Mouse (Mus musculus) ES-E14 (cell line): ENCODE data around the gene Zfp217. TPM values are rescaled to one million over a fixed set of nuclear protein-coding genes. Genes with fewer than 3 reads are reported as not detected.

Experiments used
- DNase-seq: peaks from one replicate; pipeline ENCODE4 v3.0.0-alpha.2; 2013; ENCODE audit warnings: low read depth, low spot score
- H3K27ac ChIP-seq: 2 replicates; pipeline ENCODE4 v1.5.1; 2012; ENCODE audit warnings: low read depth, mild to moderate bottlenecking, low read length, moderate library complexity, mixed read lengths; ENCODE audit not compliant: poor library complexity, insufficient read depth, severe bottlenecking
- H3K36me3 ChIP-seq: 2 replicates; pipeline ENCODE4 v1.6.1; 2012; ENCODE audit warnings: mild to moderate bottlenecking, low read length, moderate library complexity, mixed read lengths; ENCODE audit not compliant: control insufficient read depth, poor library complexity, insufficient read depth, severe bottlenecking
- H3K4me1 ChIP-seq, 2 experiments: fragments of 150-350 bp in 1 of 2; sonication (generic) in 1 of 2; 2 replicates each; pipeline ENCODE4 v1.6.1; 2012; ENCODE audit warnings: low read length in 2 of 2, mild to moderate bottlenecking in 1 of 2, mixed read lengths in 1 of 2; ENCODE audit not compliant: control insufficient read depth in 2 of 2, insufficient read depth in 2 of 2, poor library complexity in 1 of 2
- H3K4me3 ChIP-seq, 2 experiments: fragments of 150-350 bp in 1 of 2; sonication (generic) in 1 of 2; 2 replicates each; pipeline ENCODE4 v1.5.1; 2012; ENCODE audit warnings: low read length in 2 of 2, low read depth in 1 of 2, mild to moderate bottlenecking in 1 of 2, mixed read lengths in 1 of 2; ENCODE audit not compliant: insufficient read depth in 1 of 2, poor library complexity in 1 of 2, severe bottlenecking in 1 of 2
- H3K9ac ChIP-seq: 2 replicates; pipeline ENCODE4 v1.6.1; 2012; ENCODE audit warnings: low read depth, mild to moderate bottlenecking, low read length, mixed read lengths; ENCODE audit not compliant: poor library complexity, insufficient read depth, severe bottlenecking
- H3K9me3 ChIP-seq: fragments of 150-350 bp; sonication (generic); 2 replicates; pipeline ENCODE4 v1.6.1; 2012; ENCODE audit warnings: low read depth, mild to moderate bottlenecking, low read length; ENCODE audit not compliant: control insufficient read depth, insufficient read depth
- CHD2 ChIP-seq: IDR thresholded peaks from 2 replicates; pipeline ENCODE4 v1.6.1; 2014; ENCODE audit warnings: mild to moderate bottlenecking, low read depth, low read length, inconsistent platforms
- HCFC1 ChIP-seq: IDR thresholded peaks from 2 replicates; pipeline ENCODE4 v1.6.1; 2012; ENCODE audit warnings: low read length, inconsistent platforms, borderline replicate concordance; ENCODE audit not compliant: insufficient read depth
- MAFK ChIP-seq: IDR thresholded peaks from 2 replicates; pipeline ENCODE4 v1.6.1; 2014; ENCODE audit warnings: mild to moderate bottlenecking, low read depth, low read length, inconsistent platforms; ENCODE audit not compliant: insufficient read depth
- ZC3H11A ChIP-seq: IDR thresholded peaks from 2 replicates; pipeline ENCODE4 v1.6.1; 2012; ENCODE audit warnings: low read depth, mild to moderate bottlenecking, inconsistent platforms, low read length, borderline replicate concordance
- ZNF384 ChIP-seq: IDR thresholded peaks from 2 replicates; pipeline ENCODE4 v1.6.1; 2012; ENCODE audit warnings: low read depth, low read length, inconsistent platforms
- in situ Hi-C, 2 experiments: fragments of 600-800 bp; cut with MboI; formaldehyde crosslinking; loops; one replicate each; pipeline ENCODE4 v1.15.1; 2025; ENCODE audit warnings: low sequenced_read_pairs in 2 of 2, inconsistent platforms in 1 of 2; ENCODE audit not compliant: unreplicated experiment in 2 of 2
- total RNA-seq: library from RNA; depleted of rRNA; stranded (reverse); fragments of 300-350 nt; gene quantifications from 2 replicates; pipeline ENCODE4 v1.2.3, GENCODE M21; 2012

Gene Zfp217
- total RNA-seq, 1 experiment = 23.2 TPM

DNA sequence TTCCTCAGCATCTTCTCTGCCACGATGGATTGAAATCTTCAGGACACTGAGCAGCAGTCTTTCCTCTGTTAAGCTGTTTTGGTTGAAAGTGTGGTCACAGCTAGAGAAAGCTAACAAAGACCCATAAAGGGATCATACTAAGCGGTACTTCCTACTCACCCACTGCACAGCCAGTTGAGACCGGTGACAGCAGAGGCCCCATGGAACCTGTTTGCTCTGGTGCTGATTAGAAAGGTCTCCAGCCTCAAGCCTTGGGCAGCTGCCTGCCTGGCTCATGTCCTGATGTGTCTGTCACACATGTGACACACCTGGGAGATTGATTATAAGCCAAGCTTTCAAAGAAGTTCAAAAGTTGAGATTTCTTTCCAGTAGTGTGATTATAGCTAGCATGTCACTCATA is 85.5 kb downstream of the Zfp217 start:
- no peak for DNase-seq
- no peak overlapping the region for H3K9ac ChIP-seq
- peaks cover 2% of the 10 kb centered on the region in 2 experiments; a peak in 2 of 4 replicates for H3K4me1 ChIP-seq
- TF ChIP-seq ZC3H11A = no peak
- TF ChIP-seq ZNF384 = no peak
- TF ChIP-seq HCFC1 = no peak
- no peak for TF ChIP-seq MAFK
- no peak for TF ChIP-seq CHD2
- H3K4me3 ChIP-seq = no peak overlapping the region
- no peak overlapping the region for H3K27ac ChIP-seq
- H3K36me3 ChIP-seq = no peaks in the 10 kb centered on the region
- no peaks in the 10 kb centered on the region for H3K9me3 ChIP-seq
- in situ Hi-C loops = no loop called here

DNA sequence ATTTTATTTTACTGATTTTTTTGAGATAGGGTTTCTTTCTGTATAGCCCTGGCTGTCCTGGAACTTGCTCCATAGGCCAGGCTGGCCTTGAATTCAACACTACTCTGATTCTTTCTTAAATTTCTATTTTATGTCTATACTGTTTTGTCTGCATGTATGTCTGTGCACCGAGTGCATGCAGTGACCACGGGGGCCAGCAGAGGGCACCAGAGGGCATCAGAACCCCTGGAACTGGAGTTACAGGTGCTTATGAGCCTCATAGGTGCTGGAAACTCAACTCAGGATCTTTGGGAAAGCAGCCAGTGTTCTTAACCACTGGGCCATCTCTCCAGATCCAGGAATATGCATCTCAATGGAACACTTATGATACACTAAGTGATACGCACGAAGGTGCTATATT is 87.8 kb downstream of the Zfp217 start:
- no peaks in the 10 kb centered on the region for H3K36me3 ChIP-seq
- peaks cover 3 to 4% of the 10 kb centered on the region in 2 experiments; a peak in 3 of 4 replicates for H3K4me1 ChIP-seq
- no peak for DNase-seq
- TF ChIP-seq MAFK (no peak), HCFC1 (no peak), ZNF384 (no peak), CHD2 (no peak), ZC3H11A (no peak)
- no peak overlapping the region for H3K27ac ChIP-seq
- no peaks in the 10 kb centered on the region for H3K9me3 ChIP-seq
- in situ Hi-C loops = no loop called here
- no peak overlapping the region for H3K4me3 ChIP-seq
- H3K9ac ChIP-seq = no peak overlapping the region

DNA sequence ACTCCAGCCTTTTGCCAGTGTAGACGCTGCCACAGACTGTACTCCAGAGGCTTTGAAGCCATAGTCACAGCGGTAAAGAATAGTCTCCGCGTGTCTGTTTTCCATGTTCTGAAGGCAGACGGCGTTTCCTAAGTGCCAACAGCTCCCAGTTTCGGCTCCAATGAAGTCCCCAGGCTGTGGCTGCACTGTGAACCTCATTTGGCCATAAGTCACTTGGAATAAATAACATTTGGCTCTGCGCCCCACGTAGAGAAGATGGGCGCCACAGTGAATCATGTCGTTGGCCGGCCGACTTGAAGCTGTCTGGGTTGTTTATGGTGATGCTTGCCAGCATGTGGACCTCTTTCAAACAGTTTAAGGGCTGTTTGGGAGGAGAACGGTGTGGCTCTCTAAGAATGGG is 89.1 kb downstream of the Zfp217 start:
- TF ChIP-seq CHD2 = no peak
- DNase-seq = no peak
- H3K27ac ChIP-seq = no peak overlapping the region
- no peak overlapping the region for H3K4me3 ChIP-seq
- in situ Hi-C loops = no loop called here
- H3K36me3 ChIP-seq = no peaks in the 10 kb centered on the region
- H3K4me1 ChIP-seq = peaks cover 4 to 12% of the 10 kb centered on the region in 2 experiments; a peak in 3 of 4 replicates
- no peak overlapping the region for H3K9ac ChIP-seq
- H3K9me3 ChIP-seq = no peaks in the 10 kb centered on the region
